Mouse (Mus musculus) skeletal muscle tissue, adult 2 months (tissue): ENCODE data around the gene Gm10128.
"Not testable (repeated sequence)": the region's sequence is repeated elsewhere in the genome, so short reads cannot be mapped to it uniquely, and the experiment has no call there.

Experiments used
- DNase-seq: peaks from one replicate; pipeline ENCODE4 v3.0.0-alpha.2; 2012; ENCODE audit warnings: low read depth, low spot score

The Gm10128 gene

DNA sequence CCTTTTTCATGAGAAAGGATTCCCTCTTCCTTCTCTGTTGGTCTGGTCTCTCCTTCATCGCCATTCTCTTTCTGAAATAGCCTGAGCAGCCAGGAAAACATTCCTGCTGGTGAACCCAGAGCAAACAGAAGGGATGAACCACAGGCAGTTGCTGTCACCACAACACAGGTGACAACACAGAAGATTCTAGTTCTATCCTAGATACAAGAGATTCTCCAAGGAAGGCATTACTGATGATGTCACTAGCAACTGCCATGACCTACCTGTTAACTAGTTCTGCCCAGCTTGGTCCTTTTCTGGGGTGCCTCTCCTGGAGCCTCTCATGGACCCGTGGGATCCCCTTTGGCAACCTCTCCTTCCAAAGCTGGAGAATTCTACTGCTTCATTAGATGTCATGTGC is at the start of gene Gm10128:
Gene Gm10128 (minus strand): TSS at position 101 of the 400 bp plus-strand sequence.
- DNase-seq = not testable (repeated sequence)

DNA sequence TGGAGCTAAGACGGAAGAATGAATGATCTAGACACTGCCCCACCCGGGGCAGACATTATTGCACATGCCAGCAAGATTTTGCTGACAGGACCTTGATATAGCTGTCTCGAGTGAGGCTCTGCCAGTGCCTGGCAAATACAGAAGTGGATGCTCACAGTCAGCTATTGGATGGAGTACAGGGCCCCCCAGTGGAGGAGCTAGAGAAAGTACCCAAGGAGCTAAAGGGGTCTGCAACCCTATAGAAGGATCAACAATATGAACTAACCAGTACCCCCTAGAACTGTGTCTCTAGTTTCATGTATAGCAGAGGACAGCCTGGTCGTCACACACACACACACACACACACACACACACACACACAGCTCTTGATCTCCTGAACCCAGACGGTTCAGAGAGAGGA is 37.4 kb upstream of the Gm10128 start:
- not testable (repeated sequence) for DNase-seq

DNA sequence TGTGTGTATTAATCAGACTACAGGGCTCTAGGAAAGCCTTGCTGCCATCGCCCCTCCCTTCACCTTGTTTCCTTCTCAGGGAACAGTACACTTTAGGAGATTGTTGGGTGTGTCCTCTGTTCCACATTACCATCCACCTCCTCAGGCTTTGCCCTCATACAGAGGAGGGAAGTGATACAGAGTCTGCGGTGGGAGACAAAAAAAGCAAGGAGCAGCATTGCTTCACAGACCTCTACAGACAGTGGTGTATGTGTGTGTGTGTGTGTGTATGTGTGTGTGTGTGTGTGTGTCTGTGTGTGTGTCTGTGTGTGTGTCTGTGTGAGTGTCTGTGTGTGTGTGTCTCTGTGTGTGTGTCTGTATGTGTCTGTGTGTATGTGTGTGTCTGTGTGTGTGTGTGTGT is 18.7 kb upstream of the Gm10128 start:
- not testable (repeated sequence) for DNase-seq

DNA sequence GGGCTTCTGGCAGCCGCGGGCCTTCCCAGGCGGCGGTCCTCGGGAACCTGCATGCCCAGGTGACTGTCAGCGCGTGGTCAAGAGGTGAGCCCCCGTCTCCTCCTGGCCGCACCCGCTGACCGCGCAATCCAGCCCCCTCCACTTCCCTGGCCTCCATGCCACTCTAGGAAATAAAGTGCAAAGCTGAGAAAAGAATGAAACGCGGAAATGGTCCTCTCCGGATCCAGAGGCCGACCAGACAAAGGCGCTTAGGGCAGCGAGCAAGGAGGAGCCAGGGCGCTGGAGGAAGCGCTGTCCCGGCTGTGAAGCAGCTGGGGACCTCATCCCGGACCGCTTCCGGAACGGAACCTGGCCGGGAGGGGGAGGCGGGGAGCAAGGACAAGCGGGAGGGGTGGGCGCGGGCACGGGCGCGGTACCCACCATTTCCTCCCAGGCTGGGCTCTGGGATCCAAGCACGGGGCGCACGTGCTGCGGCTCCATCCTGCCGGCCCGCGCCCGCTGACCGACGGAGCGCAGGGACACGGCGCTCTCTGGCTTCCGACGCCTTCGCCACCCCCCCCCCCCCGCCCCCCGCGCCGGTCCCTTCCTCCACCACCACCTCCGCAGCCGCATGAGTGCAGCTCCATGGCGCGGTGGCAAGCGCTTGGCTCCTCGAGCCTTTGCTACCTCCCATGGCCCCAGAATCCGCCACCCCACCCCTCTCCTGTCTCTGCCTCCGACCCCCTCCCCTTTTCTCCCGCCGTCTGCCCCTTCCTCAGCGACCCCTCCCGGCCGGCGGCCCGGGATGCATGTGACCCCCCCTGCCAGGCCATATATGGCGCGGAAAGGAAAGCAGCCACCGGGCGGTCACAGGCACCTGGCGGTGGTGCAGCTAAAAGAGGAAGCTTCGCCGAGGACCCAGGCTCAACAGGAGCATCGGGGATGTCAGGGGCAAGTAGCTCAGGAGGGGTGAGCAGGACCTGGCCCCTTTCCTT is 14.6 kb upstream of the Gm10128 start:
- not testable (repeated sequence) for DNase-seq

DNA sequence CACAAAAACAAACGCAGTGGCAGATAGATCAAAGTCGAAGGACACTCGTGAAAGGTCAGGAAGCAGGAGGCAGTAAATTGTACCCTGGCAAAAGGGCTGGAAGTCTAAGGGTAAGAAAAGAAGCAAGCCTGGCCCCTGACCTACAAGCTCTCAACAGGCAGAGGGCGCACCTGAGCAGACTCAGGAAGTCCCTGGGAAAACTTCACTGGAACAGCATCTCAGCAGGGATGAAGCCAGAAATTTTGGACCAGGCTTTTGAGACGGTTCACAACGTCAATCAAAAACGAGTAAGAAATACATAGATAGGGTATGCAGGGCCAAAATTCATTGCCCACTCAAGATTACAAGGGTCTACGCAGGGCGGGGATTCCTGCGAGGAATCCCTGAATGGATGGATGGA is 13.7 kb upstream of the Gm10128 start:
- not testable (repeated sequence) for DNase-seq

DNA sequence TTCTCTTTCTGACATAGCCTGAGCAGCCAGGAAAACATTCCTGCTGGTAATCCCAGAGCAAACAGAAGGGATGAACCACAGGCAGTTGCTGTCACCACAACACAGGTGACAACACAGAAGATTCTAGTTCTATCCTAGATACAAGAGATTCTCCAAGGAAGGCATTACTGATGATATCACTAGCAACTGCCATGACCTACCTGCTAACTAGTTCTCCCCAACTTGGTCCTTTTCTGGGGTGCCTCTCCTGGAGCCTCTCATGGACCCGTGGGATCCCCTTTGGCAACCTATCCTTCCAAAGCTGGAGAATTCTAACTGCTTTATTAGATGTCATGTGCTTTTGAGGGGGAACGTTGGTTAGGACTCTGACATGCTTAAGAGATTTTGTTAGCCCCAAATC is 48.3 kb downstream of the Gm10128 start, which contains the start of gene Gm10338:
Gene Gm10338 (minus strand): TSS at position 101 of the 400 bp plus-strand sequence.
- DNase-seq = not testable (repeated sequence)
